Mouse (Mus musculus) hindbrain, embryonic 12.5 days (tissue): Measurements from ENCODE around the gene Rasd2. TPM values are rescaled to one million over a fixed set of nuclear protein-coding genes. Genes with fewer than 3 reads are reported as not detected.

Experiments
- ATAC-seq: fragments of 200-750 bp; cut with Nextera tagmentation; 2 replicates; pipeline ENCODE4 v1.8.0; 2017; ENCODE audit warnings: moderate TSS enrichment; ENCODE audit not compliant: low FRiP score
- H3K27ac ChIP-seq: fragments of 300-500 bp; sonication (generic); 2 replicates; pipeline ENCODE4 v1.5.1; 2016; ENCODE audit warnings: mild to moderate bottlenecking
- H3K27me3 ChIP-seq: fragments of 300-500 bp; sonication (generic); 2 replicates; pipeline ENCODE4 v1.6.1; 2016; ENCODE audit warnings: mild to moderate bottlenecking
- H3K36me3 ChIP-seq: fragments of 300-500 bp; sonication (generic); 2 replicates; pipeline ENCODE4 v1.6.1; 2016; ENCODE audit warnings: mild to moderate bottlenecking
- H3K4me1 ChIP-seq: fragments of 300-500 bp; sonication (generic); 2 replicates; pipeline ENCODE4 v1.6.1; 2016
- H3K4me2 ChIP-seq: fragments of 300-500 bp; sonication (generic); replicated peaks from 2 replicates; pipeline ENCODE4 v1.6.1; 2016; ENCODE audit warnings: mild to moderate bottlenecking
- H3K4me3 ChIP-seq: fragments of 300-500 bp; sonication (generic); 2 replicates; pipeline ENCODE4 v1.5.1; 2016; ENCODE audit warnings: mild to moderate bottlenecking
- H3K9ac ChIP-seq: fragments of 300-500 bp; sonication (generic); 2 replicates; pipeline ENCODE4 v1.6.1; 2016; ENCODE audit warnings: mild to moderate bottlenecking, moderate library complexity
- H3K9me3 ChIP-seq: fragments of 300-500 bp; sonication (generic); replicated peaks from 2 replicates; pipeline ENCODE4 v1.6.1; 2016; ENCODE audit warnings: mild to moderate bottlenecking
- WGBS: fragments of 180-500 bp; shearing (Covaris S2); methylation state at CpG from one replicate; pipeline ENCODE4 v1.1.7; 2016; 5-methylcytosine and 5-hydroxymethylcytosine counted together
- polyA plus RNA-seq: library from polyadenylated mRNA; unstranded; fragments of >200 nt; fragmentation: Nextera tagmentation; extraction: Ambion mirVana; gene quantifications from 2 replicates; pipeline ENCODE4 v1.2.1, GENCODE M21; 2016

Rasd2 gene
- 0.79 and 0.96 TPM in 2 replicates for polyA plus RNA-seq

DNA sequence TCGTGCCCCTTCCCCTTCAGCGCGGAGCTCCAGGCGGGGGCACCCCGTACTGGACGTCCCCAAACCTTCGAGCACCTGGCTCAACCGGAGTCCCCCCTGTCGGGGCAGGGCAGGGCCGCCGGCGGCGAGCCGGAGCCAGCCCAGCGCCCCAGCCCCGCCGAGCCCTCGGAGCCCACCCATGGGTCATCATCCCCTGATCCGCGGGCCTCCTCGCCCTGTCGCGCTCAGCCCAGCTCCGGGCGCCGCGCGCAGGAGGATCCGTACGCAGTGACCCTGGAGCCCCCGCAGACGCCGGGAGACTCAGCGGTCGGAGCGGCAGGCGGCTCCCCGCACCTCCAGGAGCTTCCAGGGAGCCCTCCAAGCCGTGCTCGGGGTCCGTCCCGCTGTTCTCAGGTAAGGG lies at the start of gene Rasd2:
Gene Rasd2, plus strand, starts transcription at position 259 of the 400 bp plus-strand sequence.
- Histone ChIP-seq H3K4me2 (peak within 1 kb of the TSS; percentile 97), H3K9me3 (no peaks in the 10 kb centered on the region), H3K36me3 (no peaks in the 10 kb centered on the region), H3K4me1 (peaks cover 7% of the 10 kb centered on the region), H3K27me3 (peaks cover 81% of the 10 kb centered on the region), H3K27ac (no peak within 1 kb of the TSS), H3K4me3 (peak within 1 kb of the TSS; percentile 57), H3K9ac (peak within 1 kb of the TSS; percentile 53)
- ATAC-seq, result peak; percentile 21
- WGBS, result 1% methylated on average over 36 of the region's 42 CpGs

DNA sequence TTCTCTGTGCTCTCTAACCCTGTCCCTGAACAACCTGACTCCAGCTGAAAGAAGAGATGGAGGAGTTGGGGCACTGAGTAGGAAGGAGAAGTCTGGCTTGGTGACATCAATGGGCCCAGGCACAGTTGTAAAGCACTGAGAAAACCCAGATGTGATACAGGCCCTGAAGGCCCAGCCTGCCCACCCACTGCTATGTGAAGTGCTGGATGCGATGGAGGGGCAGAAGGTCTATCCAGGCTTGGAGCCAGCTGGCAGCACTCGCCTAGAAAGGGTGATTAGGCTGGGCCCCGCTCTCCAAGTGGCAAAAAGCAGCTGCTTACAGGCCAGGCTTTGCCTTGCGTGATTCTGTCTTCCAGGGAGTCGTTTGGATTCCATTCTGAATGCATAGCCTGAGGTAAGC lies 44.4 kb upstream of the Rasd2 start:
- no peaks in the 10 kb centered on the region for H3K9me3 ChIP-seq
- no peak overlapping the region for H3K9ac ChIP-seq
- no peak for ATAC-seq
- WGBS, result 85% methylated on average over 5 of the region's 5 CpGs
- no peak overlapping the region for H3K27ac ChIP-seq
- H3K4me1 ChIP-seq, result no peaks in the 10 kb centered on the region
- no peaks in the 10 kb centered on the region for H3K27me3 ChIP-seq
- no peak overlapping the region for H3K4me2 ChIP-seq
- H3K36me3 ChIP-seq, result no peaks in the 10 kb centered on the region
- no peak overlapping the region for H3K4me3 ChIP-seq

DNA sequence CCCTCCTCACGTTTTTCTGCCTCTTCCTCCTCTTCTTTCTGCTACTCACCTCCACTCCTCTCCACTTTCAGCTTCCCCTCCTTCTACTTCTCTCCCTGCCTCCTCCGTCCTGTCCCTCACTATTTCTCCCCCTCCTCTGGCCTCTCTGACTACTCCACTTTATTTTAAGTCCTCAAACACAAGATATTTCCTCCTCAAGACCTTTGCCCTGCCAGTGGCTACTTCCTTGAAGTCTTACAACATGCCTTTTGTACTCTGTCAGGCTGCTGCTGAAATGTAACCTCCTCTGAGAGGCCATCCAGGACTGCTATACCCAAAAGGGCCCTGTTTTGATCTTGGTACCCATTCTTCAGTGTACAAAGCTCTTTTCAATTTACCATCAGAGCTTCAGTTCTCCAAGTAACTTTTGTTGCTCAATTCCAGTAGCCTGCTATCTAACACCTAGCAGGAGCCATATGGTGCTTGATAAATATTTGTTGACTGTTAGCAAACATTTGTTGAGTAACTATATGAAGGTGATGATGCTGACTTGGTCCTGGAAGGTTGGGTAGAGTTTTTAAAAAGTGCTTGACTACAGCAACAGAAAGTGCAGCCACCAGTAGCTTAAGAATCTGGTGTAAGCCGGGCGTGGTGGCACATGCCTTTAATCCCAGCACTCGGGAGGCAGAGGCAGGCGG lies 41.6 kb upstream of the Rasd2 start:
- H3K27me3 ChIP-seq, result no peaks in the 10 kb centered on the region
- H3K9ac ChIP-seq, result no peak overlapping the region
- no peak overlapping the region for H3K4me2 ChIP-seq
- no peak for ATAC-seq
- no peak overlapping the region for H3K27ac ChIP-seq
- H3K36me3 ChIP-seq, result no peaks in the 10 kb centered on the region
- no peak overlapping the region for H3K4me3 ChIP-seq
- no peaks in the 10 kb centered on the region for H3K4me1 ChIP-seq
- no peaks in the 10 kb centered on the region for H3K9me3 ChIP-seq
- WGBS, result 75% methylated on average over 6 of the region's 6 CpGs

- no peak overlapping the region for H3K4me2 ChIP-seq
- H3K9ac ChIP-seq, result no peak overlapping the region
- no peak for ATAC-seq
- no peaks in the 10 kb centered on the region for H3K27me3 ChIP-seq
- no peak overlapping the region for H3K27ac ChIP-seq
- 80% methylated on average over 3 of the region's 3 CpGs for WGBS
- no peaks in the 10 kb centered on the region for H3K9me3 ChIP-seq
- no peaks in the 10 kb centered on the region for H3K4me1 ChIP-seq
- no peaks in the 10 kb centered on the region for H3K36me3 ChIP-seq
- no peak overlapping the region for H3K4me3 ChIP-seq
Measured at GRCm38 (mm10) chr8:75193022-75193421, 20.7 kb upstream of the Rasd2 start.

- ATAC-seq, result peak; percentile 47
- Histone ChIP-seq H3K4me1 (no peaks in the 10 kb centered on the region), H3K9ac (no peak overlapping the region), H3K36me3 (no peaks in the 10 kb centered on the region), H3K27me3 (no peaks in the 10 kb centered on the region), H3K4me2 (no peak overlapping the region), H3K9me3 (no peaks in the 10 kb centered on the region), H3K4me3 (no peak overlapping the region), H3K27ac (no peak overlapping the region)
- 49% methylated on average over 4 of the region's 4 CpGs for WGBS
Measured at GRCm38 (mm10) chr8:75194473-75195071, 19.2 kb upstream of the Rasd2 start.

GRCm38 (mm10) chr8:75197170-75197569 lies 16.6 kb upstream of the Rasd2 start:
- no peaks in the 10 kb centered on the region for H3K36me3 ChIP-seq
- ATAC-seq, result no peak
- 80% methylated on average over 3 of the region's 3 CpGs for WGBS

DNA sequence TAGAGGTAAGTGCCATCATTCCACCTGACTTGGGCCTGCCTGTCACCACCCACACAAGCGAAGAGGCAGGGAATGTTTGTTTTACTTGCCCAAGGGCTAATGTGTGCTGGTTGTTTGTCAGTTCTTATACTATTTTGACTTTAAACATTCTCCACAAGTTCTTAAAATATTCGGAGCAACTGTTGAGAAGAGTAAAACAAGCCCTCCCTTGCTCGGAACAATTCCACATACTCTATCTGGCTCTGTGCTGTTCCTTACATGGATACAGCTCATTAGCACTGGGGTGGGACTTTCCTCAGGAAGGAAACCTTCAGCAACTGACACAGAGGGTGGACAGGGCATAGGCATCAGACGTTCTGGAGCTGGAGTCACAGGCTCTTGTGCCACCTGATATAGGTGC lies 15.9 kb upstream of the Rasd2 start:
- H3K4me2 ChIP-seq, result no peak overlapping the region
- no peaks in the 10 kb centered on the region for H3K4me1 ChIP-seq
- no peak for ATAC-seq
- H3K4me3 ChIP-seq, result no peak overlapping the region
- H3K27me3 ChIP-seq, result no peaks in the 10 kb centered on the region
- WGBS, result 71% methylated on average over 4 of the region's 4 CpGs
- no peaks in the 10 kb centered on the region for H3K9me3 ChIP-seq
- no peak overlapping the region for H3K27ac ChIP-seq
- H3K36me3 ChIP-seq, result no peaks in the 10 kb centered on the region
- no peak overlapping the region for H3K9ac ChIP-seq

More at GRCm38 (mm10) chr8:75197170-75197569, 16.6 kb upstream of the Rasd2 start:
- no peak overlapping the region for H3K9ac ChIP-seq
- no peak overlapping the region for H3K4me3 ChIP-seq
- H3K27me3 ChIP-seq, result no peaks in the 10 kb centered on the region
- H3K27ac ChIP-seq, result no peak overlapping the region
- no peak overlapping the region for H3K4me2 ChIP-seq
- no peaks in the 10 kb centered on the region for H3K9me3 ChIP-seq
- no peaks in the 10 kb centered on the region for H3K4me1 ChIP-seq

DNA sequence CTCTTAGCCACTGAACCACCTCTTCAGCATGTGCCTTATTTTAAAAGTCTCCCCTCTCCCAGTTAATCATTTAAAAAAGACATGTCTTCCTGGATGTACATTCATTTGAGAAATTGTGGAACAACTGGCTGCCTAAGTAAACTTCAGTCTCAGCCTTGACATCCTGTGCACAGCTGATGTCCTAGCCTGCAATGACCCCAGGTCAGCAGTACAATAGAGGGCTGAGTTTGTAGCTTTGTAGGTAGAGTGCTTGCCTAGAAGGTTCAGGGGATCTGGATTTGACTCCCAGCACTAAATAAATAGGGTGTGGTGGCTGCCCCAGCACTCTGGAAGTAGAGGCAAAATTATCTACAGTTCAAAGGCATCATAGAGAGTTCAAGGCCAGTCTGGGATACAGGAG lies 15.4 kb upstream of the Rasd2 start:
- no peak for ATAC-seq
- Histone ChIP-seq H3K9me3 (no peaks in the 10 kb centered on the region), H3K4me2 (no peak overlapping the region), H3K27me3 (no peaks in the 10 kb centered on the region), H3K9ac (no peak overlapping the region), H3K36me3 (no peaks in the 10 kb centered on the region), H3K27ac (no peak overlapping the region), H3K4me1 (no peaks in the 10 kb centered on the region), H3K4me3 (no peak overlapping the region)

DNA sequence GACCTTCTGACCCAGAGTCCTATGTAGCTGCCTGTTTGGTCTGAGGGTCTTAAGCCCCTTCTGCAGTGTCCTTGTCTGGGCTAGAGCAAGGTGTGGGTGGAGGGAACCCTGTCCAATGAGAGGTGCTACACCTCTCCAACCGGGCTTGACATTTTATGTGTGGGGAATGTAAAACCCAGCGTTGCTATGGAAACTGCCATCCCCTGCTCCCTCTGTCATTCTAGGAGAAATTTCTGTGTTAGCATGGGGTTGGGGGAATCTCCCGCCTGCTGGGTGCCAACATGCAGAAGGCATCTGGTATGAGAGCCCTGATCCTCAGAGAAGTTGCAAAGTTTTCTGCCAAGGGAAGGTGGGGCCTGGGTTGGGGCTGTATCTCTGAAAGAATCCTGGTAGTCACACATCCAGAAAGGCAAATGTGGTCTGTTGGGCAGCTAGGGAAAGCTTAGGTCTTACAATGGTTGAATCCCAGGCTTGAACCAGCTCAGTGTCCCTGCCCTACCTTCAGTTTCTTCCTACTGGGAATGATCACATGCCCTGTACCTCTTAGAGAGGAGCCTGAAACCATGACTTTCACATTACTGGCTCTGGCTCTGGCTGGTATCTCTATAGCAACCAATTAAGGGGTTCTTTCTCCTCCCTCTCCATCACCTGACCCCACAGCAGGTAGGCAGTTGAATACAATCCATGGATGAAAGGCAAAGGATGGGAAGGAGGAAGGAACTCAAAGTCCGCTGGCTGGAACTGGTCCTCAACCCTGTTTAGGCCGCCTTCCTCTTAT lies 14.6 kb upstream of the Rasd2 start:
- Histone ChIP-seq H3K4me1 (no peaks in the 10 kb centered on the region), H3K27me3 (no peaks in the 10 kb centered on the region), H3K9me3 (no peaks in the 10 kb centered on the region), H3K4me2 (no peak overlapping the region), H3K27ac (no peak overlapping the region), H3K9ac (no peak overlapping the region), H3K36me3 (no peaks in the 10 kb centered on the region), H3K4me3 (no peak overlapping the region)
- WGBS, result 73% methylated on average over 5 of the region's 5 CpGs
- ATAC-seq, result no peak

- H3K4me3 ChIP-seq, result no peak overlapping the region
- no peak overlapping the region for H3K4me2 ChIP-seq
- H3K4me1 ChIP-seq, result no peaks in the 10 kb centered on the region
- H3K27ac ChIP-seq, result no peak overlapping the region
- WGBS, result 29% methylated on average over 1 of the region's 1 CpGs
- no peak for ATAC-seq
- H3K9me3 ChIP-seq, result no peaks in the 10 kb centered on the region
- no peak overlapping the region for H3K9ac ChIP-seq
- H3K36me3 ChIP-seq, result no peaks in the 10 kb centered on the region
- no peaks in the 10 kb centered on the region for H3K27me3 ChIP-seq
Measured at GRCm38 (mm10) chr8:75199914-75200313, 13.8 kb upstream of the Rasd2 start.

GRCm38 (mm10) chr8:75202041-75202656 lies 11.6 kb upstream of the Rasd2 start:
- WGBS, result 83% methylated on average over 8 of the region's 8 CpGs
- no peaks in the 10 kb centered on the region for H3K9me3 ChIP-seq

GRCm38 (mm10) chr8:75202913-75203312 lies 10.8 kb upstream of the Rasd2 start:
- Histone ChIP-seq H3K27me3 (no peaks in the 10 kb centered on the region), H3K9me3 (no peaks in the 10 kb centered on the region), H3K27ac (no peak overlapping the region), H3K4me1 (no peaks in the 10 kb centered on the region), H3K4me3 (no peak overlapping the region), H3K9ac (no peak overlapping the region), H3K36me3 (no peaks in the 10 kb centered on the region), H3K4me2 (no peak overlapping the region)
- WGBS, result 88% methylated on average over 3 of the region's 3 CpGs
- ATAC-seq, result no peak

More at GRCm38 (mm10) chr8:75202041-75202656, 11.6 kb upstream of the Rasd2 start:
- no peaks in the 10 kb centered on the region for H3K27me3 ChIP-seq
- H3K4me1 ChIP-seq, result no peaks in the 10 kb centered on the region
- ATAC-seq, result no peak
- H3K27ac ChIP-seq, result no peak overlapping the region
- H3K4me2 ChIP-seq, result no peak overlapping the region
- no peaks in the 10 kb centered on the region for H3K36me3 ChIP-seq
- no peak overlapping the region for H3K9ac ChIP-seq
- no peak overlapping the region for H3K4me3 ChIP-seq
